Mouse (Mus musculus): Measurements from ENCODE around the gene Ywhag.

Ywhag gene

DNA sequence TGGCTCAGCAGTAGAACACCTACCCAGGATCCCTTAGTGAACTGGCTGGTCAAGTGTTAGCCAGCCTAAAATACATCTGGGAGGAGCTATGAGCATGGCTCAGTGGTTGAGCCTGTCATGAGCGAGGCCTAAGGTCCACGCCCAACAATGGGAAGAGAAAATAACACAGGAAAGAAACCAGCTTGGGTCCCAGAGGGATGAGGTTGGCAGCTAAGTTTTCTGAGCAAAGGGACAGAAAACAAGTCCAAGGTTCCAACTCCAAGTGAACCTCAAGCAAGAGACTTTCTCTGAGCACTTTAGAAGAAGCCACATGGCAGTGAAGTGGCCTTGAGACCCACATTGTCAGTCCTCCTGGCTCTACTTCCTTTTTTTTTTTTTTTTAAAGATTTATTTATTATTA lies 17.2 kb upstream of the Ywhag start:
- DNase-seq (ENCODE audit: low spot score in 2 of 2), result no peak

DNA sequence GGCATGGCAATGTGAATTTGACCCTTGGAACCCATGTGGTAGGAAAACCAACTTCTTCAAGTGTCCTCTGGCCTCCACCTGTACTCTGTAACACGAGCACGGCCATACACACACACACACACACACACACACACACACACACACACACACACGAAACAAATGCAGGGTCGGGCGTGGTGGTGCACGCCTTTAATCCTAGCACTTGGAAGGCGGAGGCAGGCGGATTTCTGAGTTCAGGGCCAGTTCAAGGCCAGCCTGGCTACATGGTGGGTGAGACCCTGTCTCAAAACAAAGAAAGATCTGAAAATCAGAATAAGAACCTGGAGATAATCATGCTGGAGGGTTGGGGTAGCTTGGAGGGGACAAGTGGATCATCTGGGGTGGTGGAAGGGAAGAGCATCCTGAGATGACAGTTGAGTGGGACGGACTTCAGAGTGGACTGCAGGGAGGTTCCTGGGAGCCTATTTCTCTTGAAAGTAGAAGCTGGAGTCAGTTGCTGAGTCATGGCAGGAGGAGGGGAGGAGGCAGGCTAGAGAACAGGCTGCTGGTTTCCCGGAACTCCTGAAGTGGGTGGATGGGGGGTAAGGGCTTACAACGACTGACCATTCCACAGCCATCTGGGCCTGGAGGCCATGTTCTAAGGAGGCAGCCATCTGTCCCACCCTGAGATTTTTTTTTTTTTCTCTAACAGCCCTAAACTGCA lies 16.4 kb upstream of the Ywhag start:
- no peak for DNase-seq (ENCODE audit: low spot score in 2 of 2)

DNA sequence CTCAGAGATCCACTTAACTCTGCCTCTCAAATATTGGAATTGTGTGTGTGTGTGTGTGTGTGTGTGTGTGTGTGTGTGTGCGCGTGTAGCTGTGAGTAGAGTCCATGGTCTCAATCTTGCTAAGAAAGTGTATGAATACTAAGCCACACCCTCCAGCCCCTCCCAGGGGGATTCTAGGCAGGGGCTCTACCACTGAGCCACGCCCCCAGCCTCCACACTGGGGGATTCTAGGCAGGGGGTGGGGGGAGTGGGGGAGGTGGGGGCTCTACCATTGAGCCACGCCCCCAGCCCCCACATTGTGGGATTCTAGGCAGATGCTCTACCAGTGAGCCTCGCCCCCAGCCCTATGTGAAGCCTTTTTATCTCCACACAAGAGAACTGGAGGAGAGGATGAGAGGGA lies 12.2 kb upstream of the Ywhag start:
- DNase-seq (ENCODE audit: low spot score in 2 of 2), result no peak

DNA sequence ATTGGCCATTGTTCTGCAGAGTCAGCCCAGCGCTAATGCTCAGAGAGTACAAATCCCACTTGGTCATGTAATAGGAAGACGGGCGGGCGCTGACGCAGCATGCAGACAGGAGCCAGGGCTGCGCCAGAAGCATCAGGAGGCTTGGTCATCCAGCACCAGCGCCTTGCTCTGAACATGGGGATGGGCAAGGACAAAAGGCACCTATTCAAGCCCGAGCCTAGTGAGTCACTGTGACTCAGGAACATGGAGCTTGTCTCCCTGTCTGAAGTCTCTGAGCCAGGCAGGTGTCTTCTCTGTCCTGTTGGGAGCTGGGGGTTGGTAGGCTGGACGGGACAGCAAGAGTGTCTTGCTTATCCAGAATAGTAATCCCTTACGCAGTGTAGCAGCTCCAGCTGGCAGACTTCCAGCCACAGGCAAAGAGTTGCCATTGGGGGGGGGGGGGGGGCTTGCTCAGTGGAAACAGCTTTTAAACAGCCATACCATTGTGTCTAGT lies 11.5 kb upstream of the Ywhag start:
- no peak for DNase-seq (ENCODE audit: low spot score in 2 of 2)

DNA sequence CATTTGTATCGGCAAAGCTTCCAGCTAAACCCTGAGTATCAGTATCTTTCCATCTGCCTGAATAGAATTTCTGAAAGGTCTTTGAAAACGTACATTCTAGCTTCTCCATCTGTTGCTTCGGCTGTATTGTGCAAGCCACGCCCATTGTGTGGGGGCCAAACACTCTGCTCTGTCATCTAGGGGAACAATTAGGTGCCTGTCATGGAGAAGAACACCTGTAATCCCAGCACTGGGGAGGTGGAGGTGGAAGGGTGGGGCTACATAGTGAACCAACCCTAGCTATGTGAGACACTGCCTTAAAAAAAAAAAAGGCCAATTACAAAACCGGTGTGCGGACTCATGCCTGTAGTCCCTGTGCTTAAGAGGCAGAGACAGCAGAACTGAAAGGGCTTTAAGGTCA lies 8.3 kb upstream of the Ywhag start:
- DNase-seq (ENCODE audit: low spot score in 2 of 2), result no peak

DNA sequence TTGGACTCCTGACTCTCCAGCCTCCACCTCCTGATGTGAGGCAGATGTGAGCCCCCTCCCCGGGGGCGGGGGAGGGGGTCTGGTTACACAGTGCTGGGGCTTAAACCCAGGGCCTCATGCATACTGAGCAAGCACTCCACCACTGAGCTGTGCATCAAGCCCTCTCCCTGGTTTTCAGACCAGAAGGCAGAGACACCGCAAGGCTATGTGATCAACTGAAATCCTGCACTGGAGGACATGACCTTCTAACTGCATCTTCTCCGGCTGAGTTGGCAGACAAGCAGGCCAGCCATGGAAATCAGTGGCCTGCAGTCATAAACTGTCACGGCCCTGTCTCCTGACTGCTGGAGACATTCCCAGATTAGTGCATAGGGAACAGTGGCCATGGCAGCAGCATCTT lies 6.2 kb upstream of the Ywhag start:
- DNase-seq (ENCODE audit: low spot score in 2 of 2), result no peak

DNA sequence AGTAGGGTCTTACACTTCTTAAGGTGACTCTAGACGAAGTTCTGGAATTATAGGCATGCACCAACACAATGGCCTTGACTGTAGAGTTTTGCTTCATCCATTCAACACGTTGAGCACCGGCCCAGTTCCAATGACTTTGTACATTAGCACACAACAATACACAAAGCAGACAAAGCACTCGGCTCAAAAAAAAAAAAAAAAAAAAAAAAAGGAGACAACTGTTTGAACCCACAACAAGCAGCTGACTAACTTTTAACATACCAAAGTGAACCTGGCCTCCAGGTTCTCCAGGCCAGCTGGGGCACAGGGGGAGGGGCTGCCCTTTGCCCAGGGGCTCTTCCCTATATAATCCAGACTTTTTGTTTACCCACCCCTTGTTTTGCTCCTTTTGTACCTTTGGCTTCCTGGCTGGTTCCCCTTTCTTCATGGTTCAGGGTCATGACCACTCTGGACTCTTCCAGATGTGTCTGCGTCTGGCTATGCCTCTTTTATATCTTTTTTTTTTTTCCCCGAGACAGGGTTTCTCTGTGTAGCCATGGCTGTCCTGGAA lies 1.3 kb upstream of the Ywhag start:
- DNase-seq (ENCODE audit: low spot score in 2 of 2), result no peak

DNA sequence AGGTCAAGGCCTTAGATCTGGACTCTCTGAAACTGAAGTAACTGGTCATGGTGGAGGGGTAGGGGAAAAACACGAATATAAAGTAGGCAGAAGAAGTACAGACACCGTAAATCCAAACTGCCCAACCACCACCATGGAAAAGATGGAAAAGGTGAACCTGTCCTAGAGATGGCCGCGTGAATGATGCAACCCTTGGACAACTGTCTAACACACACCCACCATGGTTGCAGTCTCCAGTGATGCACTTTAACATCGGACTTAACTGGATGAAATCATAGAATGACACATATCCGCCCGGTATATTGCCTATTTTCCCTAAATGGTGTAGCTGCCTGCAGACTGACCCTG lies 734 bp upstream of the Ywhag start:
- no peak for DNase-seq (ENCODE audit: low spot score in 2 of 2)

DNA sequence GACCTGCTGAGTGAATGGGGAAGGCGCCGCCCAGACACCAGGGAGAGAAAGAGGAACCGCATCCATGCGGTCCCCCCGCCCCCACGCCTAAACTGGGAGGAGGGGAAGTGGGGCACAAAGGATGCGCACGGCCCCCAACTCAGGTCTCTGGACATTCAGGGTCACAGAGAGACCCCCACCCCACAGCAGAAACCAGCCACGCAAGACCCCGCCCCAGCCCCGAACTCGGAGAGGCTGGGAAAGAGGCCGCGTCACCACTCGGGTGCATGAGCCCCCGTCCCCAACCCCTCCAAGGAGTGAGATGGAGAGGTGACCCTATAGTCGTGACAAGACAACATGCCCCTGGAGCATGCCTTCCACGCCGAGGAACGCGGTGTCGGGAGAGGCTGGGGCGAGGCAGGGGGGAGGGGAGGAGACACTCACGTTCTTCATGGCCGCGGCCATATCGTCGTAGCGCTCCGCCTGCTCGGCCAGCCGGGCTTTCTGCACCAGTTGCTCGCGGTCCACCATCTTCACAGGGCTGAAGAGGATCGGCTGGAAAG lies 445 bp downstream of the Ywhag start:
- DNase-seq (ENCODE audit: low spot score in 2 of 2), result peak; percentile 69 to 71

DNA sequence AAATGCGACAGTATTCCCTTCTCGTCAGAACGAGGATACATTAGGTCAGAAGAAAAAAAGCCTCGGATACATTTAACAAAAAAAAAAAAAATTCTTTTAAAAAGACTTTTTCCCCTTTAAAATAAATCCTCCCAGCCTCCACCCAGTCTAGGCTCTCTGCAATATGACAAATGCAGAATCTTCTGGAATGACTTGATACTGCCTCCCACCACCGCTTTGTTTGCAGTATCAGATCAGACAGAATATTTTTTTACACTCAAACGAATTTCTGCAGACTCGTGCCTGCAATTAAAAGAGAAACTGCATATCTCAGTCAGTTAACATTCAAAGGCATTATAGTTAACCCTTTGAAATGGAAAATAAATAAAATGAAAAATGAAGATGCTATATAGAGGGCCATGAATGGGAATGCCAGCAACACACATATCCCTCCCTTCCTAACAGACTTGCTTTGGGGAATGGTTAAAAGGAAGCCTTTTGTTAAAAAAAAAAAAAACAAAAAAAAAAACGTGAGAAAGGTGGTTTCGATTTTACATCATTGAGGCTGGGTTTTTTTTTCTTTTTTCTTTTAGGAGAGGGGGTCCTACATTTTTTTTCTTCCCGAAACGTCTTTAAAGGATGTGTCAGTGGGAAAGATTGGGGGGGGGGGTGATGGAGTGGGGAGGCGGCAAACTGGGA lies 1.1 kb downstream of the Ywhag start:
- no peak for DNase-seq (ENCODE audit: low spot score in 2 of 2)

DNA sequence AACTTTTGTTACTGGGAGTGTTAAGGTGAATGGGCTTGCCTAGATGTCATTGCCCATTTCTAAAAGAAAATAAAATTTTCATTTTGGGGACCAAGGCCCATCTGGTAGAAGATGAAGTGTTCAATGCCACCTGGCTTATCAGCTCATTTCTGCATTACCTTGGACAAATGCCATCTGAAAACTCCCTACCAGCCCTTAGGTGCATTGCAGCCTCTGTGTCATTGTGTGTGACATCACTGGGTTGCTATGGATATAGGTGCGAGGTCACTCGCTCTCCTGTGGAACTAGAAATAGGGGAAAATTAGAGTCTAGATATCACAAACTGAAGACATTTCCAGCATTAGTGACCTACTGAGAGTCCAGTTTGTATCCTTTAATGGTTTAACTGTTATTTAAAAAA lies 2.1 kb downstream of the Ywhag start:
- no peak for DNase-seq (ENCODE audit: low spot score in 2 of 2)

DNA sequence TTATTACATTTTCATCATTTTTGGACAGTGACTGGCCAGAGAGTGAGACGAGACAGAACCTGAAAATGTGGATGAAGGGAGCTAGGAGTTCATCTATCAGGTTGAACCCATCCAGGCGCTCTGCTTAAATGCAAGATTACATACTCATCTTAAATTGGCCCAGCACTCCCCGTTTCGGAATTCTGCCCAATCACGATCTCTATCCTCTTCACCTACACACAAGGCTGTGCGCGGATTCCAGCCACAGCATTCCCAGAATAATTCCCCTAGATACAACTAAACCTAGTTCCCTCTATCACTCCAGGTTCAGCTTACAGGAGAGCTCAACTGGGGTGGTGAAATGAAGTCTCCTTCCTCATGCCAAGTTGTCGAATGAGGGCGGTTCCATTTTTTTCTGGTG lies 2.9 kb downstream of the Ywhag start:
- no peak for DNase-seq (ENCODE audit: low spot score in 2 of 2)

DNA sequence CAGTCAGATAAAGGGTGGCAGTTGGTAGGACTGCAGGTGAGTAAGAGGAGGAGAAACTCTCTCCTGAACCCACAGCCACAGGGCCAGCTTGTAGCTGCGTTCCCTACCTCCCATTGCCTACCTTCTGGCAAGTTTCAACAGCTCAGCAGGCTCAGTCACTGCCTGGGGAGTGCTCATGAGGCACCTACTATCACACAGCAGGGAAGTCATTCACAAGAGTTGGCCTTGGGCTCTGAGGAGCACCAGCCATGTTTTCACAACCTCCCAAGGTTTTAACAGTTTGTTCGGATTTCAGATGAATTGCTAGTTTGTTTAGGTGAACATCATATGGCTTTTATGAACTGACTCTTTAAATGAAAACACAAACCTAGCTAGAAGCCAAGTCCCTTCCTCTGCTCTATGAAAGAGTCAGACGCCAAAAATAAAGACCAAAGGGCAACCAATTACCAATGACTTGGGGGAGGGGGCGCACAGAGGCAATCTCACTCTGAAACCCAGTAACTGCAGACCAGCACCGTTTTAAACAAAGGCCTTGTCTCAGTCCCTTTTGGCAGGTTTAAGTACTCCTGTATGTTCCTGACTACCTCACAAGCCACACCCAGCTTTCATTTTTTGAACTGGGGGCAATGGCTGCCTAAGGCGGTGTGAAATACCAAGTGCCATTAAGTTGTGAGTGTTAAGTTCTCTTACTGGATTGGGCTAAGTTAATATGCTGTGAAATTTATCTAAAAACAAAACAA lies 4.6 kb downstream of the Ywhag start:
- no peak for DNase-seq (ENCODE audit: low spot score in 2 of 2)

DNA sequence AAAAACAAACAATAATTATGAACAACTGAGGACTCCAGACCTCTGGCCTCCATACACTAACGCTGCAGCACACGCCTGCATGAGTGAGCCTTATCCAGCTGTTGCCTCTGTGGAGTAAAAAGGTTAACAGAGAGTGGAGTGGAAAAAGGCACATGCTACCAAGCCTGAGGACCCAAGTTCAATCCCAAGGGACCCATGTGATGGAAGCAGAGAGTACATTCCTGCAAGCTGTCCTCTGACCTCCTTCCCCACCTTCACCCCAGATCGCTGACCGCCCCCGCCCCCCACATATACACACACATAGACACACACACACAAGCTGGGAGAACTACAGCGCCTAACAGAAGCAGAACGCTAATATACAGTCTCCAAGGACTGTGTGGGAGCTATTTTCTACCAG lies 10.5 kb downstream of the Ywhag start:
- DNase-seq (ENCODE audit: low spot score in 2 of 2), result no peak

DNA sequence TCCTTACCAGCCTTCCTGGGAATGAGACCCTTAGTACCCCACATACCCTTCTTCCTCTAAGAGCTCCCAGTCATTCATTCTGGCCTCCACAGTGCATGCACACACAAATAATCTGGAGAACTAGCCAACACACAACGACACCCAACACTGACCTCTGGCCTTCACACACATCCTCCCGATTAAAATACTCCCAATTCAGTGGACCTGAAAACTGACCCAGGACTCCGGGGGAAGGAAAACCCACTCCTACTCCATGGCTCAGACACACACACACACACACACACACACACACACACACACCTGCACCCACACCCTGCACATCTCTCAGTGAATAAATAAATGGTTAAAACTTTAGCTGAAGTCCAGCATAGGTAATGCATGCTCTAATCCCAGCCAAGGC lies 14.5 kb downstream of the Ywhag start:
- DNase-seq (ENCODE audit: low spot score in 2 of 2), result no peak

DNA sequence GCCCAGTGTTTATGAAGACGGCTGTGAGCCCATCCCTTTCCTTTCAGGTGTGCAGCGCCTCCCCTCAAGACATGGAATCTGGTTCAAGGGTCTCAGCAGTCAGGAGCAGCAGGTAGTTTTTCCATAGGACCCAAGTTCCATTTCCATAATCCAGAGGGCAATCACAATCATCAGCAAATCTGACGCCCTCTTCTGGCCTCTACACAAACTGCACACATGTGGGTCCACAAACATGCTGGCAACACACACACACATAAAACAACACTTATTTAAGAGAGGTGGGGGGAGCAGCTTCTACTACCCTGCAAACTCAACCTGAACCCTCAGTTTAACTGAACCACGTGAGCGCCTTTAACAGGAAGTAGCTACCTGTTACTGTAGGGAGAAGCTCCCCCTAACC lies 15.8 kb downstream of the Ywhag start:
- DNase-seq (ENCODE audit: low spot score in 2 of 2), result no peak

DNA sequence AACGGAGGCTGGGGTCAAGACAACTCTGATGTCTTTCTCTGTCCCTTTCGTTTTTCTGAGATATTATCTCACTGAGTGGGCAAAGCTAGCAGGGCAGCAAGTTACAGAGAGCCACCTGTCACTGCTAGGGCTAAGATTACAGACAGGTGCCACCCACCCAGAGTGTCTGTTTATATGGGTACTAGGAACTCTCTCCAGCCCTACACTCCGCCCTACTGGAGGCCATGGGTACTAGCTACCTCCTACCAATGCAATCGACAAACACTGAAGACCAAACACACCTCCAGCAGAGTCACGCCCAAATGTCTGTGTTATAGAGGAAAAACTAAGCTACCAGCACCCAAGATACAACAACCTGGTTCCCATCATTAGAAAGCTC lies 16.4 kb downstream of the Ywhag start:
- no peak for DNase-seq (ENCODE audit: low spot score in 2 of 2)

DNA sequence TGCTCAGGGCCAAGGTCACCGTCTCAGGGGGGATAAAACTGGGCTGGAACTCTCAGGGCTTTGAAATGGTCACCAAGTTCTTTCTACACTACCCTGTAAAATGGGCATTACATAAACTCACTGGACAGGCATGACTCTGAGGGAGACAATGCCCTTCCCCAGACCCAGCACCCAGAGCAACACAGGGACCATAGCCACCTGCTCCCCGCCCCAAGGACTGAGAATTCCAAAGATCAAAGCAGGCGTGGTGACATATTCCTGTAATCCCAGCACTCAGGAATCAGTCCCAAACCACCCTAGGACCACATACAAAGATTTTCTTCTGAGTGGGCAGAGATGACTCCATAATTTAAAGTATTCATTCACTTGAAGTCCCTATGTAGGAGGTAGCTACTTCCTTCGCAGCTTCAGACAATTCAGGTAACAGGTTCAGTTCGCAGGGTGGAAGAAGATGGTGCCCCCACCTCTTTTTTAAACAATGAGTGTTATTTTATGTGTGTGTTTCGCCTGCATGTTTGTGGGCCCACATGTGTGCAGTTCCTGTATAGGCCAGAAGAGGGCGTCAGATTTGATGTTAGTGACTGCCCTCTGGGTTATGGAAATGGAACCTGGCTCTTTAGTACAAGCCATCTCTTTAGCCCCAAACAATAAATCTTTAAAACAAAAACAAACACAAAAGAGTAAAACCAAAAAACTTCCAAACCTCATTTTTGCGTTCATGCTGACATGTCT lies 16.9 kb downstream of the Ywhag start:
- DNase-seq (ENCODE audit: low spot score in 2 of 2), result no peak

DNA sequence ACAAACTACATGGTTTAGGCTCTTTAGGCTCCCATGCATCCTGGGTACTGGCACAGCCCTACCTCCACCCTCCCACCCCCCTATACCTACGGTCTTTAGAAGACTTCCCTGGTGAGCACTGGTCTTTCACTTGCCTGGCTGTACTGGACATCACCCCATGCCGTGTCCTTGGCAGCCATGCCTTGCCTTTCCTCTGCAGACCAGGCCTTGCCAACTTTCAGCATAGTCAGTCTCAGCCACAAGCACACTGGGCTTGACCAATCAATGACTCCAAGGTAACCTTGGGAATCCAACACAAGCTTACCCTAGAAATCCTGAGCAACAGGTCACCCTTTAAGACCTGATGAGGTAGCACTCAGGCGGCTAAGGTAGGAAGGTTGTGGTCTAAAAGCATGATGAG lies 17.8 kb downstream of the Ywhag start:
- DNase-seq (ENCODE audit: low spot score in 2 of 2), result no peak

DNA sequence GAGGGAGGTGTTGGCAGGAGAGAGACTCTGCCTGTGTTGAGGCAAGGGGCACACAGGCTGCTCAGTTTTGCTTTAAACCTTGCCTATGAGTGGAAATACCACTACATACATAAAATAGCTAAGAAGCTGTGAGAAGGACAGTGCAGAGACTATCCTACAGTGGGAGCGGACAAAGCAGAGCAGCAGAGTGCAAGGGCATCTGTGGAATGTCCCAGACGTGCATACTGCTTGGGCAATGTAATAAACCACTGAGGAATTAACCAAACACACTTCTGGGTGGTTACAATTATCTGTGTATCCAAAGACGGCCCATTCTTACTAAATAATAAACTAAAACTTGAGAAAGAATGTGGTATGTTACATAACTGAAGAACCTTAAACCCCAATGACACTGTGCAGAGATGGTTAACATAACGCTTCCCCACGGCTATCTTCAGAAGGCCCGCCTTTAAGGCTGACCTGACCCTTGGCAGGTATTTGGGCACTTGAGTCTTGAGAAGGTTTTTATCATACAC lies 18.3 kb downstream of the Ywhag start:
- no peak for DNase-seq (ENCODE audit: low spot score in 2 of 2)

DNA sequence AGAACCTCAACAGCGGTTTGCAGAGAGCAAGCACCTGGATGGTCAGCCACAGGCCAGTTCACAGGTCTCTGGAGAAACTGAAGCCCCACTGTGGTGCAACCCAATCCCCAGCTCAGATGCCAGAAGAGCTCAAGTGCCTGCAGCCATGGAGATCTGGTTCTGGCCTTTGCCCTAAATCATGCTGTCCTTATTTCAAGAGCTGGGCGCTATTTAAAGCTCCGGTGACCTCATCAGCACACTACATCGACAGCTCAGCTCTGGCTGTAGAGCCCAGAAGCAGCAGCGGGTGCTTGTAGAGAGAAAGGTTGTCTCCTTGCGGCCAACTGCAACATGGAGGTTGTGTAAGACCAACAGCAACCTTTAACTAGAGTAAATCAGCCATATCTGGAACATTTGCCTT lies 20.3 kb downstream of the Ywhag start:
- DNase-seq (ENCODE audit: low spot score in 2 of 2), result no peak

DNA sequence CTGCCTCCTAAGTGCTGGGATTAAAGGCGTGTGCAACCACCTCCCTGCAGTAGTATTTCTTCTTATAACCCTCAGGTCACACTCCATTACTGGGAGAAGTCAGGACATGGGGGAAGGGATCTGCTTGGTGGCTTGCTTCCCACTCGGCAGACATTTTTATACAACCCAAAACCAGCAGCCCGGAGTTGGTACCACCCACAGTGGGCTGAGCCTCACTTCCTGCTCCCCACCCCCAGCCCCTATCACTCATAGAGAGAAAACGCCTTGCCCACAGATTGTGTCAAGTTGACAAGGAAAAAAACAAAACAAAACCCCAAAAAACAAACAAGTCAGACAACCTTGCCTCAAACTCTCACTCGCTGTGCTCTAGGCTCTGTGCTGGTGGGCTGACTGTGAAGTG lies 21.2 kb downstream of the Ywhag start:
- no peak for DNase-seq (ENCODE audit: low spot score in 2 of 2)
